16 mouse cellular contexts compared by ENCODE assay signal in the genomic region with DNA sequence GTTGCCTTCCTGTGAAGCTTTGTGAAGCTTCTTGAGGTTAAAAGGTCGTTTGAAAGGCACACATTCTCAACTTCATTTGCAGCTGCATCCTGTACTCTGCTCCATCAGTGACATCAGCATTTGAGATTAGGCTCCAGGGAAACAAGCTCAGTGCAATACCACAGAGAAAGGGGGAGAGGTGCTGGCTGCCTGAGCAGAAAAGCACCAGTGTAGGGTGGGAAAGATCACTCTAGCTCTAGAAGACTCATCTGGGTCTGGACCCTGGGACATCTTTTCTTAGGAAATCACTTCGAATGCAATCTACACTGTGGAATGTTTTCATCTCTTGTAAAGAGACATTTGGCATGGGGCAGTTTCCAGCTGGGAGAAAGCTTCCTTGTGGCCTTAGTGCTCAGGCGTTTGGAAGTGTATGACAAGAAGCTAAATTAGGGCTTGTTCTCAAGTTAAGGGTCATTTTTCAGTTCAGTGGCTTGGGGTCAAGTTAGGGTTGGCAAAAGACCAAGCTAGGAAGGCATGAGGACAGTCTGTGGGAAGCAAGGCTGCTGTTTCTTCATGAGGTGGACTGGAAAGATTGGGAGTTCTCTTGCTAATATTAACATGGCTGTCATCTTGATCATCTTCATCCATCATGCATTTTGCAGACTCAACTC.
DNase-seq lines count a peak whose midpoint lies in the region; ATAC-seq and TF ChIP-seq lines count a peak whose summit lies in the region.
"Had no signal": no experiment of that assay in that cellular context is flagged by ENCODE, and none has a peak within 500 bp of the region (broad histone marks: within the 10 kb centered on the region; RNA-seq: fewer than 3 reads in every experiment).

No protein-coding gene starts in this region.

- 20% methylated on average over 3 of the region's 3 CpGs for WGBS in kidney, embryonic 15.5 days
- WGBS in kidney, postnatal 0 days: 14% methylated on average over 3 of the region's 3 CpGs

- H3K4me1 ChIP-seq in kidney, embryonic 15.5 days: peaks cover 7% of the 10 kb centered on the region
- no peaks in the 10 kb centered on the region for H3K4me1 ChIP-seq in kidney, postnatal 0 days (replicated peaks; ENCODE audit: insufficient read depth, low read length)
- H3K4me1 ChIP-seq: embryonic facial prominence, embryonic 13.5 days; forebrain, embryonic 13.5 days; neural tube, embryonic 15.5 days had no signal

- H3K36me3 ChIP-seq in kidney, embryonic 15.5 days: no peaks in the 10 kb centered on the region
- no peaks in the 10 kb centered on the region for H3K36me3 ChIP-seq in kidney, postnatal 0 days (ENCODE audit: insufficient read depth, low read length)
- H3K36me3 ChIP-seq: embryonic facial prominence, embryonic 13.5 days; neural tube, embryonic 15.5 days had no signal

- H3K4me2 ChIP-seq in kidney, embryonic 15.5 days: no peak overlapping the region
- no peak overlapping the region for H3K4me2 ChIP-seq in kidney, postnatal 0 days (ENCODE audit: low read length)
- H3K4me2 ChIP-seq: embryonic facial prominence, embryonic 13.5 days; forebrain, embryonic 13.5 days; hindbrain, embryonic 14.5 days; liver, embryonic 11.5 days; neural tube, embryonic 15.5 days had no signal

- no peak overlapping the region for H3K9ac ChIP-seq in kidney, embryonic 15.5 days
- H3K9ac ChIP-seq in kidney, postnatal 0 days (ENCODE audit: low read depth, low read length): no peak overlapping the region
- H3K9ac ChIP-seq: embryonic facial prominence, embryonic 13.5 days; forebrain, embryonic 13.5 days; hindbrain, embryonic 14.5 days; neural tube, embryonic 15.5 days had no signal

- no peak for TF ChIP-seq CTCF in kidney, postnatal 0 days (IDR thresholded peaks at IDR 0.05; ENCODE audit: low read depth)

- no peak overlapping the region for H3K27ac ChIP-seq in kidney, embryonic 15.5 days
- no peak overlapping the region for H3K27ac ChIP-seq in kidney, postnatal 0 days
- H3K27ac ChIP-seq: embryonic facial prominence, embryonic 13.5 days; forebrain, embryonic 13.5 days; hindbrain, embryonic 14.5 days; neural tube, embryonic 15.5 days had no signal

- H3K4me3 ChIP-seq in kidney, embryonic 15.5 days (replicated peaks): no peak overlapping the region
- H3K4me3 ChIP-seq in kidney, postnatal 0 days (replicated peaks; ENCODE audit: low read depth, low read length): no peak overlapping the region
- H3K4me3 ChIP-seq: embryonic facial prominence, embryonic 13.5 days; forebrain, embryonic 13.5 days; neural tube, embryonic 15.5 days had no signal

- no peak for ATAC-seq in kidney, embryonic 15.5 days (replicated peaks; ENCODE audit: low FRiP score)
- ATAC-seq in kidney, postnatal 0 days (replicated peaks; ENCODE audit: low FRiP score, low read depth): no peak
- ATAC-seq: forebrain, embryonic 13.5 days had no signal

- no peaks in the 10 kb centered on the region for H3K9me3 ChIP-seq in kidney, embryonic 15.5 days (replicated peaks)
- H3K9me3 ChIP-seq in kidney, postnatal 0 days (replicated peaks; ENCODE audit: low read length): no peaks in the 10 kb centered on the region
- H3K9me3 ChIP-seq: embryonic facial prominence, embryonic 13.5 days had no signal

- no peaks in the 10 kb centered on the region for H3K27me3 ChIP-seq in kidney, embryonic 15.5 days
- H3K27me3 ChIP-seq in kidney, postnatal 0 days (ENCODE audit: insufficient read depth, low read length): no peaks in the 10 kb centered on the region
- H3K27me3 ChIP-seq: CH12.LX; embryonic facial prominence, embryonic 13.5 days; forebrain, embryonic 13.5 days; neural tube, embryonic 15.5 days had no signal

- peak; percentile 15 for DNase-seq in kidney, adult 11 months
- peak; percentile 52 for DNase-seq in gastrocnemius, postnatal 25 days
- DNase-seq in kidney, postnatal 0 days (ENCODE audit: low spot score): peak; percentile 37
- peak; percentile 28 for DNase-seq in lung, postnatal 25 days (ENCODE audit: low spot score)
- no peak for DNase-seq in layer of hippocampus, adult 18-20 months (ENCODE audit: low spot score in 2 of 2)
- DNase-seq in right cerebral cortex, postnatal 25 days: no peak
- DNase-seq: adrenal gland, postnatal 10 days; cerebellum, postnatal 25 days; thymus, postnatal 25 days had no signal

Comparison
In these comparisons a context has a peak if more than half of its experiments do, and no peak if none do; other contexts are left out.
1. DNase-seq: peak in kidney, adult 11 months (single experiment), gastrocnemius, postnatal 25 days (single experiment), kidney, postnatal 0 days (single experiment) and lung, postnatal 25 days (single experiment); none in layer of hippocampus, adult 18-20 months (0 of 2) and right cerebral cortex, postnatal 25 days (single experiment).